Mouse (Mus musculus) midbrain, embryonic 15.5 days (tissue): ENCODE results near the gene Tmem11. TPM values are rescaled to one million over a fixed set of nuclear protein-coding genes. Genes with fewer than 3 reads are reported as not detected.
A peak's percentile ranks its signal among the peaks of the same experiment; 100 is the strongest.

ENCODE experiments used
- ATAC-seq: fragments of 200-750 bp; cut with Nextera tagmentation; replicated peaks from 2 replicates; pipeline ENCODE4 v1.8.0; 2017; ENCODE audit warnings: moderate TSS enrichment
- H3K27ac ChIP-seq: fragments of 300-500 bp; sonication (generic); 2 replicates; pipeline ENCODE4 v1.5.1; 2015; ENCODE audit warnings: mild to moderate bottlenecking, inconsistent platforms
- H3K27me3 ChIP-seq: fragments of 300-500 bp; sonication (generic); replicated peaks from 2 replicates; pipeline ENCODE4 v1.6.1; 2015; ENCODE audit warnings: inconsistent platforms
- H3K36me3 ChIP-seq: fragments of 300-500 bp; sonication (generic); replicated peaks from 2 replicates; pipeline ENCODE4 v1.6.1; 2015; ENCODE audit warnings: inconsistent platforms
- H3K4me1 ChIP-seq: fragments of 300-500 bp; sonication (generic); 2 replicates; pipeline ENCODE4 v1.6.1; 2015; ENCODE audit warnings: inconsistent platforms
- H3K4me2 ChIP-seq: fragments of 300-500 bp; sonication (generic); 2 replicates; pipeline ENCODE4 v1.6.1; 2015; ENCODE audit warnings: inconsistent platforms, mild to moderate bottlenecking, moderate library complexity
- H3K4me3 ChIP-seq: fragments of 300-500 bp; sonication (generic); 2 replicates; pipeline ENCODE4 v1.5.1; 2015; ENCODE audit warnings: mild to moderate bottlenecking, inconsistent platforms
- H3K9ac ChIP-seq: fragments of 300-500 bp; sonication (generic); 2 replicates; pipeline ENCODE4 v1.6.1; 2015; ENCODE audit warnings: mild to moderate bottlenecking, inconsistent platforms
- H3K9me3 ChIP-seq: fragments of 300-500 bp; sonication (generic); 2 replicates; pipeline ENCODE4 v1.6.1; 2016; ENCODE audit warnings: inconsistent platforms
- WGBS: fragments of 180-500 bp; shearing (Covaris S2); methylation state at CpG from one replicate; pipeline ENCODE4 v1.1.7; 2015; ENCODE audit warnings: mixed read lengths; 5-methylcytosine and 5-hydroxymethylcytosine counted together
- polyA plus RNA-seq: library from polyadenylated mRNA; unstranded; fragments of >200 nt; fragmentation: Nextera tagmentation; extraction: Ambion mirVana; gene quantifications from 2 replicates; pipeline ENCODE4 v1.2.1, GENCODE M21; 2015

The Tmem11 gene
- polyA plus RNA-seq: 58.4 and 61.0 TPM in 2 replicates

GRCm38 (mm10) chr11:60878675-60879294 is at the start of gene Tmem11:
Tmem11 (minus strand) TSS chr11:60879272.
- H3K4me3 ChIP-seq: peak within 1 kb of the TSS; percentile 97
- H3K4me2 ChIP-seq: peak within 1 kb of the TSS; percentile 81
- peak within 1 kb of the TSS; percentile 90 for H3K9ac ChIP-seq
- H3K27me3 ChIP-seq: no peaks in the 10 kb centered on the region
- H3K36me3 ChIP-seq: no peaks in the 10 kb centered on the region
- no peaks in the 10 kb centered on the region for H3K9me3 ChIP-seq
- peak within 1 kb of the TSS; percentile 93 for H3K27ac ChIP-seq
- ATAC-seq: peak; percentile 99
- H3K4me1 ChIP-seq: peaks cover 48% of the 10 kb centered on the region
- under 1% methylated on average over 60 of the region's 62 CpGs for WGBS

- under 1% methylated on average over 9 of the region's 9 CpGs for WGBS
- ATAC-seq: peak; percentile 60
- peak overlapping the region; percentile 51 for H3K4me2 ChIP-seq
- peak overlapping the region; percentile 27 for H3K4me3 ChIP-seq
- peaks cover 17% of the 10 kb centered on the region for H3K4me1 ChIP-seq
- H3K9me3 ChIP-seq: no peaks in the 10 kb centered on the region
- H3K27ac ChIP-seq: 0 out of 2 replicates have a peak overlapping the region, but pooled peaks have one; percentile 48
- H3K9ac ChIP-seq: no peak overlapping the region
- H3K36me3 ChIP-seq: no peaks in the 10 kb centered on the region
- H3K27me3 ChIP-seq: no peaks in the 10 kb centered on the region; the same call in 1 of the 2 replicates
These were observed 48.2 kb upstream of the Tmem11 start for GRCm38 (mm10) chr11:60927264-60927663.

GRCm38 (mm10) chr11:60924981-60925380 is 45.9 kb upstream of the Tmem11 start:
- H3K9ac ChIP-seq: no peak overlapping the region
- peaks cover 9% of the 10 kb centered on the region for H3K4me1 ChIP-seq
- no peak overlapping the region for H3K4me2 ChIP-seq
- no peak overlapping the region for H3K27ac ChIP-seq
- no peaks in the 10 kb centered on the region for H3K36me3 ChIP-seq
- H3K4me3 ChIP-seq: no peak overlapping the region
- H3K27me3 ChIP-seq: no peaks in the 10 kb centered on the region; the same call in 1 of the 2 replicates
- 82% methylated on average over 1 of the region's 1 CpGs for WGBS
- no peak for ATAC-seq
- H3K9me3 ChIP-seq: no peaks in the 10 kb centered on the region

GRCm38 (mm10) chr11:60924498-60924897 is 45.4 kb upstream of the Tmem11 start:
- WGBS: 50% methylated on average over 6 of the region's 6 CpGs
- no peak for ATAC-seq

GRCm38 (mm10) chr11:60922964-60923363 is 43.9 kb upstream of the Tmem11 start:
- Histone ChIP-seq H3K4me1 (peaks cover 9% of the 10 kb centered on the region), H3K9ac (no peak overlapping the region), H3K4me2 (no peak overlapping the region), H3K4me3 (no peak overlapping the region), H3K36me3 (no peaks in the 10 kb centered on the region), H3K27ac (no peak overlapping the region), H3K9me3 (no peaks in the 10 kb centered on the region), H3K27me3 (no peaks in the 10 kb centered on the region)
- ATAC-seq: no peak
- WGBS: 68% methylated on average over 5 of the region's 5 CpGs

More at GRCm38 (mm10) chr11:60924498-60924897, 45.4 kb upstream of the Tmem11 start:
- H3K4me2 ChIP-seq: no peak overlapping the region
- no peak overlapping the region for H3K27ac ChIP-seq
- H3K4me3 ChIP-seq: no peak overlapping the region
- H3K9me3 ChIP-seq: no peaks in the 10 kb centered on the region
- H3K36me3 ChIP-seq: no peaks in the 10 kb centered on the region
- no peak overlapping the region for H3K9ac ChIP-seq
- H3K4me1 ChIP-seq: peaks cover 9% of the 10 kb centered on the region
- no peaks in the 10 kb centered on the region for H3K27me3 ChIP-seq

- no peaks in the 10 kb centered on the region for H3K27me3 ChIP-seq
- no peaks in the 10 kb centered on the region for H3K36me3 ChIP-seq
- 70% methylated on average over 1 of the region's 1 CpGs for WGBS
- H3K4me3 ChIP-seq: no peak overlapping the region
- peaks cover 4% of the 10 kb centered on the region for H3K4me1 ChIP-seq
- H3K4me2 ChIP-seq: no peak overlapping the region
- no peak for ATAC-seq
- H3K9ac ChIP-seq: no peak overlapping the region
- no peaks in the 10 kb centered on the region for H3K9me3 ChIP-seq
- H3K27ac ChIP-seq: no peak overlapping the region
These were observed 43.1 kb upstream of the Tmem11 start for GRCm38 (mm10) chr11:60922195-60922594.

GRCm38 (mm10) chr11:60920021-60920420 is 40.9 kb upstream of the Tmem11 start:
- H3K4me3 ChIP-seq: no peak overlapping the region
- 79% methylated on average over 2 of the region's 2 CpGs for WGBS
- no peaks in the 10 kb centered on the region for H3K9me3 ChIP-seq
- H3K27me3 ChIP-seq: no peaks in the 10 kb centered on the region
- ATAC-seq: no peak
- no peak overlapping the region for H3K4me2 ChIP-seq
- H3K36me3 ChIP-seq: no peaks in the 10 kb centered on the region
- H3K27ac ChIP-seq: no peak overlapping the region
- H3K4me1 ChIP-seq: peaks cover 4% of the 10 kb centered on the region
- H3K9ac ChIP-seq: no peak overlapping the region

- Histone ChIP-seq H3K9me3 (no peaks in the 10 kb centered on the region), H3K4me3 (no peak overlapping the region), H3K27me3 (no peaks in the 10 kb centered on the region), H3K27ac (no peak overlapping the region), H3K4me2 (no peak overlapping the region), H3K36me3 (no peaks in the 10 kb centered on the region), H3K9ac (no peak overlapping the region), H3K4me1 (peaks cover 35% of the 10 kb centered on the region)
- WGBS: 73% methylated on average over 4 of the region's 4 CpGs
- no peak for ATAC-seq
These were observed 36.1 kb upstream of the Tmem11 start for GRCm38 (mm10) chr11:60915201-60915600.

- peak within 1 kb of the TSS; percentile 89 for H3K4me2 ChIP-seq
- no peaks in the 10 kb centered on the region for H3K9me3 ChIP-seq
- no peaks in the 10 kb centered on the region for H3K36me3 ChIP-seq
- ATAC-seq: no peak
- 33% methylated on average over 7 of the region's 7 CpGs for WGBS
- no peaks in the 10 kb centered on the region for H3K27me3 ChIP-seq
- H3K4me3 ChIP-seq: peak within 1 kb of the TSS; percentile 100
- peak within 1 kb of the TSS; percentile 98 for H3K9ac ChIP-seq
- peaks cover 35% of the 10 kb centered on the region for H3K4me1 ChIP-seq
- H3K27ac ChIP-seq: peak within 1 kb of the TSS; percentile 84
These were observed 35.4 kb upstream of the Tmem11 start, which contains the start of gene Natd1 for GRCm38 (mm10) chr11:60914491-60914890. Natd1 (minus strand) TSS chr11:60914750.

GRCm38 (mm10) chr11:60913301-60914196 is 34.5 kb upstream of the Tmem11 start:
- Histone ChIP-seq H3K36me3 (no peaks in the 10 kb centered on the region), H3K4me3 (peak overlapping the region; percentile 100), H3K27ac (peak overlapping the region; percentile 84), H3K9me3 (no peaks in the 10 kb centered on the region), H3K27me3 (no peaks in the 10 kb centered on the region), H3K4me2 (peak overlapping the region; percentile 89), H3K9ac (peak overlapping the region; percentile 98), H3K4me1 (peaks cover 35% of the 10 kb centered on the region)
- ATAC-seq: peak; percentile 97
- WGBS: under 1% methylated on average over 80 of the region's 86 CpGs

GRCm38 (mm10) chr11:60912525-60912973 is 33.5 kb upstream of the Tmem11 start:
- H3K9ac ChIP-seq: peak overlapping the region; percentile 98
- H3K27me3 ChIP-seq: no peaks in the 10 kb centered on the region
- no peaks in the 10 kb centered on the region for H3K36me3 ChIP-seq
- peak overlapping the region; percentile 100 for H3K4me3 ChIP-seq
- WGBS: 26% methylated on average over 7 of the region's 7 CpGs
- ATAC-seq: no peak
- H3K4me1 ChIP-seq: peaks cover 35% of the 10 kb centered on the region
- H3K27ac ChIP-seq: no peak overlapping the region
- no peaks in the 10 kb centered on the region for H3K9me3 ChIP-seq
- H3K4me2 ChIP-seq: peak overlapping the region; percentile 89

- Histone ChIP-seq H3K4me3 (no peak overlapping the region), H3K4me1 (peaks cover 27% of the 10 kb centered on the region), H3K36me3 (peaks cover 14% of the 10 kb centered on the region), H3K9me3 (no peaks in the 10 kb centered on the region), H3K9ac (no peak overlapping the region), H3K27ac (no peak overlapping the region), H3K27me3 (no peaks in the 10 kb centered on the region), H3K4me2 (no peak overlapping the region)
- no peak for ATAC-seq
- WGBS: 83% methylated on average over 1 of the region's 1 CpGs
These were observed 30.6 kb upstream of the Tmem11 start for GRCm38 (mm10) chr11:60909626-60910025.
